Mouse (Mus musculus) kidney, adult 8-10 months (tissue): ENCODE data around the gene Dpf3.

Experiments
- DNase-seq, 2 experiments: peaks; one replicate each; pipeline ENCODE4 v3.0.0; 2022

The Dpf3 gene

GRCm38 (mm10) chr12:83277537-83278441 is 209.7 kb downstream of the Dpf3 start:
- DNase-seq, result no peak

GRCm38 (mm10) chr12:83271215-83271614 is 216.3 kb downstream of the Dpf3 start:
- DNase-seq, result peak in 1 of 2 experiments; percentile 15

- DNase-seq, result peak; percentile 26 to 32
Observed at GRCm38 (mm10) chr12:83268504-83268922, 219.0 kb downstream of the Dpf3 start.

GRCm38 (mm10) chr12:83260540-83260939 is 227.0 kb downstream of the Dpf3 start:
- no peak for DNase-seq

- DNase-seq, result no peak
Observed at GRCm38 (mm10) chr12:83254399-83254798, 233.1 kb downstream of the Dpf3 start.

GRCm38 (mm10) chr12:83249066-83249465 is 238.4 kb downstream of the Dpf3 start:
- no peak for DNase-seq

- no peak for DNase-seq
Observed at GRCm38 (mm10) chr12:83248636-83249035, 238.9 kb downstream of the Dpf3 start.

GRCm38 (mm10) chr12:83247669-83248068 is 239.8 kb downstream of the Dpf3 start:
- peak; percentile 36 to 54 for DNase-seq

- no peak for DNase-seq
Observed at GRCm38 (mm10) chr12:83241022-83241421, 246.5 kb downstream of the Dpf3 start.

GRCm38 (mm10) chr12:83240571-83240970 is 246.9 kb downstream of the Dpf3 start:
- no peak for DNase-seq

- no peak for DNase-seq
Observed at GRCm38 (mm10) chr12:83235781-83236180, 251.7 kb downstream of the Dpf3 start.

GRCm38 (mm10) chr12:83234981-83235380 is 252.5 kb downstream of the Dpf3 start:
- DNase-seq, result peak in 1 of 2 experiments; percentile 20

- peak; percentile 11 to 22 for DNase-seq
Observed at GRCm38 (mm10) chr12:83233651-83234050, 253.9 kb downstream of the Dpf3 start.

- no peak for DNase-seq
Observed at GRCm38 (mm10) chr12:83232916-83233315, 254.6 kb downstream of the Dpf3 start.

GRCm38 (mm10) chr12:83231258-83231657 is 256.3 kb downstream of the Dpf3 start:
- no peak for DNase-seq

GRCm38 (mm10) chr12:83229683-83230082 is 257.8 kb downstream of the Dpf3 start:
- DNase-seq, result no peak

- DNase-seq, result no peak
Observed at GRCm38 (mm10) chr12:83227014-83227413, 260.5 kb downstream of the Dpf3 start.

- DNase-seq, result no peak
Observed at GRCm38 (mm10) chr12:83220964-83221363, 266.6 kb downstream of the Dpf3 start.

GRCm38 (mm10) chr12:83213879-83214341 is 273.6 kb downstream of the Dpf3 start:
- DNase-seq, result no peak

- no peak for DNase-seq
Observed at GRCm38 (mm10) chr12:83211976-83212375, 275.5 kb downstream of the Dpf3 start.

GRCm38 (mm10) chr12:83211146-83211822 is 276.2 kb downstream of the Dpf3 start:
- DNase-seq, result no peak

- no peak for DNase-seq
Observed at GRCm38 (mm10) chr12:83210735-83211134, 276.8 kb downstream of the Dpf3 start.

- DNase-seq, result no peak
Observed at GRCm38 (mm10) chr12:83210294-83210693, 277.2 kb downstream of the Dpf3 start.

GRCm38 (mm10) chr12:83209461-83209860 is 278.1 kb downstream of the Dpf3 start:
- no peak for DNase-seq
